Mouse (Mus musculus): Measurements from ENCODE around the gene Gsx2. TPM values are rescaled to one million over a fixed set of nuclear protein-coding genes. Genes with fewer than 3 reads are reported as not detected.

Gene Gsx2
- polyA plus RNA-seq, 1 experiment: not detected

DNA sequence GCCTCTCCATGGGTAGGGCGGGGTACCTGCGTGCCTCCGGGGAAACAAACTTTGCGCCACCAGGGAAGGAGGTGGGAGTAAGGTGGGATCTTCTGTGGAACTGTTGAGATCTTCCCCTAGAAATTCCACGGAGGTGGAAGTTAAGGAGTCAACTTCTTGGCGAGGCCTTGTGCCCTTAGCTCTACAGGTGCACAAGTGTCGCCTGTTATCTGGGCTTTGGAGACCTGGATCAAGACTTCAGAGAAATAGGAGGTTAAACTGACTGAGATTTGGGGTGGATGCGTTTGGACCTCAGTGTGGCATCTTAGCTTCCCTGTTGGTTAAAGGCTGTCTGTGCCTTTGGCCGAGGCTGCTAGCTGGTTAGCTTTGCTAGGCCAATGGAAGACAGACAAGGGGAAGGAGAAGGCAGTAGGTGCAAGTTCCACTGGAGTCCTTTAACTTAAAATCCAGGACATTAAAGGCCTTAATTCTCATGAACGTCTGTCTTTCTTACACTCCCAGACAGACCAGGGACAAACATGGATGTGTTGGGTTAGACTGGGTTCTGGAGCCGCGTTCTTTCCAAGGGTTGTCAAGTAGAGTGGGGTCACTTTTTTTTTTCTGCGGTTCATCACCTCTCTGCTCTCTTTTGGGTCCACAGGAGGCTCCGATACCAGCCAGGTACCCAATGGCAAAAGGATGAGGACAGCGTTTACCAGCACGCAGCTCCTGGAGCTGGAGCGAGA is 1.1 kb downstream of the Gsx2 start:
- H3K36me3 ChIP-seq (ENCODE audit: control insufficient read depth, insufficient read depth, low read length): no peaks in the 10 kb centered on the region
- TF ChIP-seq CTCF (IDR thresholded peaks at IDR 0.05; ENCODE audit: extremely low read depth, insufficient read depth, insufficient read length, insufficient replicate concordance): no peak
- no peak for TF ChIP-seq POLR2A (IDR thresholded peaks at IDR 0.05; ENCODE audit: low read depth, low read length)
- H3K4me3 ChIP-seq (ENCODE audit: extremely low read depth, insufficient read depth, insufficient read length): no peak overlapping the region
- peaks cover 3% of the 10 kb centered on the region; the same call in 1 of the 2 replicates for H3K4me1 ChIP-seq (ENCODE audit: control insufficient read depth, insufficient read depth, insufficient read length)
- WGBS: 5% methylated on average over 17 of the region's 17 CpGs
- DNase-seq (ENCODE audit: low read depth in 1 of 2, low spot score in 2 of 2): no peak
- peaks cover 27% of the 10 kb centered on the region for H3K27me3 ChIP-seq (ENCODE audit: control insufficient read depth, insufficient read depth, low read length)
- no peak overlapping the region for H3K27ac ChIP-seq (ENCODE audit: insufficient read depth, low read length)

DNA sequence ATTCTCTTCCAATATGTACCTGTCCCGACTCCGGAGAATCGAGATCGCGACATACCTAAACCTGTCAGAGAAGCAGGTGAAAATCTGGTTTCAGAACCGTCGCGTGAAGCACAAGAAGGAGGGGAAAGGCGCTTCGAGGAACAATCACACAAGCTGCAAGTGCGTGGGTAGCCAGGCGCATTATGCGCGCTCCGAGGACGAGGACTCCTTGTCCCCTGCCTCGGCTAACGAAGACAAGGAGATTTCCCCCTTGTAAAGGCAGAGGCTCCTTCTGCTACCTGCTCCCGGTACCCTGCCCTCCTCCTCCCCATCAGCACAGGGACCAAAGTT is 1.6 kb downstream of the Gsx2 start:
- TF ChIP-seq CTCF (IDR thresholded peaks at IDR 0.05; ENCODE audit: extremely low read depth, insufficient read depth, insufficient read length, insufficient replicate concordance) (no peak), POLR2A (IDR thresholded peaks at IDR 0.05; ENCODE audit: low read depth, low read length) (no peak)
- Histone ChIP-seq H3K4me3 (ENCODE audit: extremely low read depth, insufficient read depth, insufficient read length) (no peak overlapping the region), H3K27ac (ENCODE audit: insufficient read depth, low read length) (no peak overlapping the region), H3K4me1 (ENCODE audit: control insufficient read depth, insufficient read depth, insufficient read length) (peaks cover 3% of the 10 kb centered on the region; the same call in 1 of the 2 replicates), H3K27me3 (ENCODE audit: control insufficient read depth, insufficient read depth, low read length) (peaks cover 29% of the 10 kb centered on the region), H3K36me3 (ENCODE audit: control insufficient read depth, insufficient read depth, low read length) (no peaks in the 10 kb centered on the region)
- no peak for DNase-seq (ENCODE audit: low read depth in 1 of 2, low spot score in 2 of 2)
- 3% methylated on average over 19 of the region's 19 CpGs for WGBS

DNA sequence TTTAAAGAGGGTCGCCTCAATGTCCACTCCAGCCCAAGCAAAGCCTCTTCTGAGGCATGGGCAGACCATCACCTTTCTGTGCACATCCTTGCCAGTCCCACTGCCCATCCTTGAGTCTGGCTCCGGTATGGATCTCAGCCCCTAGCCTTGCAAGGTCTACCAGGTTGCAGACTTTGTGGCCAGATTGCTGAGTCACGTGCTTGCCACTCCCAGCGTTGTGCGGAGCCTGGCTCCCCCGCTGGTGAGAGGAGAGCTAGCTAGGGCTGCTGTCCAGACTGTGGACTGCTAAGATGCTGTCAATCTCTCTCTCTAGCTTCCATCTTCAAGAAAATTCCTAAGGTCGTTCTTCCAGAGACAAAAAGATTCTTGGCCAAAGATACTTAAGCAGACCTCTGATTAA is 4.2 kb downstream of the Gsx2 start:
- 4% methylated on average over 7 of the region's 7 CpGs for WGBS
- peaks cover 44% of the 10 kb centered on the region for H3K27me3 ChIP-seq (ENCODE audit: control insufficient read depth, insufficient read depth, low read length)

DNA sequence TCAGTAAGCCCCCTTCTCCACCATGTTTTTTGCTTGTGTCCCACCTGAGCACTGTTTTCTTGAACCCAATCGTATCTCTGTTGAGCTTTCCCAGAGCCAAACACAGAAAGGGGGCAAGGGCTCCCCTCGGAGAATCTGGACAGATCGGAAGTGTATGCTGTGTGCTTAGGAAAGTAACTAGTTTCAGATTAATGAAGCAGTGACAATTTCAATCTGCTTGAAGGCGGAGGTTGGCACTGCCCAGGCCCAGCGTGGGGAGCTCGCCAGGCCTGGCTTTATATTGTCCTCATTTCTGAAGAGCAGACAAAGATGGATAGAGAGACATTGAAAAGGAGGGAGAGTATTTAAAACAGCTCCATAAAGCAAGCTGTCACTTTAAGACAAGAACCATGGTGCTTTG is 7.0 kb downstream of the Gsx2 start:
- Histone ChIP-seq H3K27ac (ENCODE audit: insufficient read depth, low read length) (no peak overlapping the region), H3K4me3 (ENCODE audit: extremely low read depth, insufficient read depth, insufficient read length) (no peak overlapping the region), H3K4me1 (ENCODE audit: control insufficient read depth, insufficient read depth, insufficient read length) (peaks cover 2% of the 10 kb centered on the region; the same call in 1 of the 2 replicates), H3K27me3 (ENCODE audit: control insufficient read depth, insufficient read depth, low read length) (peaks cover 41% of the 10 kb centered on the region), H3K36me3 (ENCODE audit: control insufficient read depth, insufficient read depth, low read length) (no peaks in the 10 kb centered on the region)
- 30% methylated on average over 6 of the region's 6 CpGs for WGBS
- no peak for DNase-seq (ENCODE audit: low read depth in 1 of 2, low spot score in 2 of 2)
- no peak for TF ChIP-seq CTCF (IDR thresholded peaks at IDR 0.05; ENCODE audit: extremely low read depth, insufficient read depth, insufficient read length, insufficient replicate concordance)
- no peak for TF ChIP-seq POLR2A (IDR thresholded peaks at IDR 0.05; ENCODE audit: low read depth, low read length)

More for the DNA sequence above, 4.2 kb downstream of the Gsx2 start:
- Histone ChIP-seq H3K4me1 (ENCODE audit: control insufficient read depth, insufficient read depth, insufficient read length) (peaks cover 5% of the 10 kb centered on the region; the same call in 1 of the 2 replicates), H3K27ac (ENCODE audit: insufficient read depth, low read length) (no peak overlapping the region), H3K4me3 (ENCODE audit: extremely low read depth, insufficient read depth, insufficient read length) (no peak overlapping the region), H3K36me3 (ENCODE audit: control insufficient read depth, insufficient read depth, low read length) (no peaks in the 10 kb centered on the region)
- DNase-seq (ENCODE audit: low read depth in 1 of 2, low spot score in 2 of 2): no peak
- TF ChIP-seq CTCF (IDR thresholded peaks at IDR 0.05; ENCODE audit: extremely low read depth, insufficient read depth, insufficient read length, insufficient replicate concordance) (no peak), POLR2A (IDR thresholded peaks at IDR 0.05; ENCODE audit: low read depth, low read length) (no peak)

DNA sequence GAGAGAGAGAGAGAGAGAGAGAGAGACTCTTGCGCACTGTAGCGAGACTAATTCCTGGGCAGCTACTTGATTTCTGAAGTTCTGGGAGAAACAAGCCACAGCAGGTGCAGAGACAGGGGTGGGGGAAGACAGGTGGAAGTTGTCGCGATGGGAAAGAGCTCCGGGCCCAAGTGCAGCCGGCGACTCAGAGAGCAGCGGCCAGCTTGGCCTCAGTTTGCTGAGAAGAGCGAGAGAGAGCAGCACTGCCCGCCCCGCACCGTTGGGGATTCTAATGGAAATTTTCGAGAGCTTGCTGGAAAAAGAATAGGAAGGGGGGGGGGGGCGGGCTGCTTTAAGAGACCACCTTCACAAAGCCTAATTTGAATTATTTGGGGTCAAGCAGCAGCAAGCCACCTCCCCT is 7.7 kb downstream of the Gsx2 start:
- WGBS: 12% methylated on average over 14 of the region's 14 CpGs
- H3K27me3 ChIP-seq (ENCODE audit: control insufficient read depth, insufficient read depth, low read length): peaks cover 38% of the 10 kb centered on the region
- no peak overlapping the region for H3K27ac ChIP-seq (ENCODE audit: insufficient read depth, low read length)
- TF ChIP-seq CTCF (IDR thresholded peaks at IDR 0.05; ENCODE audit: extremely low read depth, insufficient read depth, insufficient read length, insufficient replicate concordance): no peak
- no peak for TF ChIP-seq POLR2A (IDR thresholded peaks at IDR 0.05; ENCODE audit: low read depth, low read length)
- no peaks in the 10 kb centered on the region for H3K36me3 ChIP-seq (ENCODE audit: control insufficient read depth, insufficient read depth, low read length)
- H3K4me3 ChIP-seq (ENCODE audit: extremely low read depth, insufficient read depth, insufficient read length): no peak overlapping the region
- no peak for DNase-seq (ENCODE audit: low read depth in 1 of 2, low spot score in 2 of 2)
- H3K4me1 ChIP-seq (ENCODE audit: control insufficient read depth, insufficient read depth, insufficient read length): peaks cover 2% of the 10 kb centered on the region; the same call in 1 of the 2 replicates

DNA sequence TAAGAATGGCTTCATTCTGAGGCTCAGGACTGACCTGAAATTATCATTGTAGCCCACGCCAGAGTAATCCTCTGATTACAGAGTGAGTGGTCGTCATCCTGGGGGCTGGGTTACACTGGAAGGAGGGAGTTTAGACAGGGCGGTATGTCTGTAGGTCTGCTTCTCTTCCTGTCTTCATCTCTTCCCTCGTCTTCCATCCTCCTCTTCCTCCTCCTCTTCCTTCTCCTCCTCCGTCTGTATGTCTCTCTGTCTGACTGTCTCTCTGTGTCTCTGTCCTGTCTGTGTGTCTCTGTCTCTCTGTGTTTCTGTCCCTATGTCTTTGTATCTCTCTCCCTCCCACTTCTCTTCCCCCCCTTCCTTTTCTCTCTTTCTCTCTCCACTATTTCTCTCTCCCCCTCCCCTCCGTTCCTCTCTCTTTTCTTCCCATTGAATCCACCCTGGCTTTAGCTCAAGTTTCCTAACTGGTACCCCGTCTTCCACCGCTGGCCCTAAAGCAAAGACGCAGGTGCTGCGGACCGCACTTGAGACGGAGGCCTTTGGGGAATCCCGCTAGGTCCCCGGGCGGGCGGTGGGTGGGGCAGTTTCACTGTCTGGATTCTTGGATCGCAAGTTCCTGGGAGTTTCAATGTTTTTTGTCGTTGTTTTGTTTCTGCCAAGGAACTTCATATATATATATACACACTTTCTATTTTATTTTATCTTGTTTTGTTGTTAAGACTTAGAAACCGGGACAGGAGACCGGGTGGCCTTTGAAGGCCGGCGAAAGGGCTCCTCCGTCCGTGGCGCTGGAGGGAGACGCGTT is 8.4 kb downstream of the Gsx2 start:
- peaks cover 36% of the 10 kb centered on the region for H3K27me3 ChIP-seq (ENCODE audit: control insufficient read depth, insufficient read depth, low read length)
- no peak for DNase-seq (ENCODE audit: low read depth in 1 of 2, low spot score in 2 of 2)
- no peaks in the 10 kb centered on the region for H3K36me3 ChIP-seq (ENCODE audit: control insufficient read depth, insufficient read depth, low read length)
- H3K27ac ChIP-seq (ENCODE audit: insufficient read depth, low read length): no peak overlapping the region
- TF ChIP-seq CTCF (IDR thresholded peaks at IDR 0.05; ENCODE audit: extremely low read depth, insufficient read depth, insufficient read length, insufficient replicate concordance) (no peak), POLR2A (IDR thresholded peaks at IDR 0.05; ENCODE audit: low read depth, low read length) (no peak)
- H3K4me1 ChIP-seq (ENCODE audit: control insufficient read depth, insufficient read depth, insufficient read length): peaks cover 2% of the 10 kb centered on the region; the same call in 1 of the 2 replicates
- no peak overlapping the region for H3K4me3 ChIP-seq (ENCODE audit: extremely low read depth, insufficient read depth, insufficient read length)
- 7% methylated on average over 27 of the region's 27 CpGs for WGBS

Measured in spleen, adult 2 months (tissue).